Mouse (Mus musculus) kidney, embryonic 16.5 days (tissue): ENCODE measurements at regions not wholly inside any gene's neighbourhood (a gene's known extent, or its start where the extent isn't known, plus 50 kb on each side); places are given as distances from the start of the nearest gene placed in this dataset.

Experiments used
- ATAC-seq: fragments of 200-750 bp; cut with Nextera tagmentation; 2 replicates; pipeline ENCODE4 v1.8.0; 2017; ENCODE audit warnings: moderate TSS enrichment; ENCODE audit not compliant: low FRiP score, low TSS enrichment
- H3K27ac ChIP-seq: fragments of 300-500 bp; sonication (generic); 2 replicates; pipeline ENCODE4 v1.5.1; 2014; ENCODE audit warnings: low read length
- H3K27me3 ChIP-seq: fragments of 300-500 bp; sonication (generic); 2 replicates; pipeline ENCODE4 v1.6.1; 2014; ENCODE audit warnings: low read length, control low read depth, mixed read lengths; ENCODE audit not compliant: insufficient read depth
- H3K36me3 ChIP-seq: fragments of 300-500 bp; sonication (generic); 2 replicates; pipeline ENCODE4 v1.6.1; 2014; ENCODE audit warnings: low read length, control low read depth, mixed read lengths; ENCODE audit not compliant: insufficient read depth
- H3K4me1 ChIP-seq: fragments of 300-500 bp; sonication (generic); 2 replicates; pipeline ENCODE4 v1.6.1; 2014; ENCODE audit warnings: low read length, control low read depth, mixed read lengths; ENCODE audit not compliant: insufficient read depth
- H3K4me2 ChIP-seq: fragments of 300-500 bp; sonication (generic); replicated peaks from 2 replicates; pipeline ENCODE4 v1.6.1; 2014; ENCODE audit warnings: low read depth, low read length
- H3K4me3 ChIP-seq: fragments of 300-500 bp; sonication (generic); 2 replicates; pipeline ENCODE4 v1.5.1; 2014; ENCODE audit warnings: mild to moderate bottlenecking, low read length
- H3K9ac ChIP-seq: fragments of 300-500 bp; sonication (generic); replicated peaks from 2 replicates; pipeline ENCODE4 v1.6.1; 2014; ENCODE audit warnings: low read length
- H3K9me3 ChIP-seq: fragments of 300-500 bp; sonication (generic); 2 replicates; pipeline ENCODE4 v1.6.1; 2016; ENCODE audit warnings: low read length, control low read depth
- WGBS: fragments of 180-500 bp; shearing (Covaris S2); extraction: QIAGEN DNeasy Blood & Tissue Kit; methylation state at CpG from one replicate; pipeline ENCODE4 v1.1.7; 2014; 5-methylcytosine and 5-hydroxymethylcytosine counted together

- ATAC-seq: no peak
- no peak overlapping the region for H3K4me3 ChIP-seq
- H3K9me3 ChIP-seq: no peaks in the 10 kb centered on the region
- H3K27ac ChIP-seq: no peak overlapping the region
- H3K9ac ChIP-seq: no peak overlapping the region
- H3K4me1 ChIP-seq: no peaks in the 10 kb centered on the region
- no peaks in the 10 kb centered on the region for H3K36me3 ChIP-seq
- no peak overlapping the region for H3K4me2 ChIP-seq
- 90% methylated on average over 5 of the region's 5 CpGs for WGBS
- no peaks in the 10 kb centered on the region for H3K27me3 ChIP-seq
Observed at GRCm38 (mm10) chr3:148542217-148542616, 448.1 kb downstream of the Adgrl2 start.

GRCm38 (mm10) chr3:148537669-148538271 is 452.6 kb downstream of the Adgrl2 start:
- no peak for ATAC-seq
- WGBS: 67% methylated on average over 4 of the region's 4 CpGs

GRCm38 (mm10) chr3:148529893-148530292 is 460.5 kb downstream of the Adgrl2 start:
- WGBS: 88% methylated on average over 2 of the region's 2 CpGs
- no peak overlapping the region for H3K9ac ChIP-seq
- H3K27me3 ChIP-seq: no peaks in the 10 kb centered on the region
- no peak overlapping the region for H3K4me3 ChIP-seq
- no peaks in the 10 kb centered on the region for H3K36me3 ChIP-seq
- no peaks in the 10 kb centered on the region for H3K4me1 ChIP-seq
- no peak for ATAC-seq
- no peaks in the 10 kb centered on the region for H3K9me3 ChIP-seq
- no peak overlapping the region for H3K4me2 ChIP-seq
- no peak overlapping the region for H3K27ac ChIP-seq

More at GRCm38 (mm10) chr3:148537669-148538271, 452.6 kb downstream of the Adgrl2 start:
- Histone ChIP-seq H3K4me1 (no peaks in the 10 kb centered on the region), H3K27me3 (no peaks in the 10 kb centered on the region), H3K27ac (no peak overlapping the region), H3K36me3 (no peaks in the 10 kb centered on the region), H3K4me2 (no peak overlapping the region), H3K4me3 (no peak overlapping the region), H3K9me3 (no peaks in the 10 kb centered on the region), H3K9ac (no peak overlapping the region)

GRCm38 (mm10) chr3:148510381-148510780 is 480.0 kb downstream of the Adgrl2 start:
- no peak overlapping the region for H3K27ac ChIP-seq
- no peaks in the 10 kb centered on the region for H3K27me3 ChIP-seq
- no peaks in the 10 kb centered on the region for H3K4me1 ChIP-seq
- no peak for ATAC-seq
- no peak overlapping the region for H3K9ac ChIP-seq
- H3K9me3 ChIP-seq: no peaks in the 10 kb centered on the region
- 69% methylated on average over 5 of the region's 5 CpGs for WGBS
- H3K4me3 ChIP-seq: no peak overlapping the region
- no peak overlapping the region for H3K4me2 ChIP-seq
- H3K36me3 ChIP-seq: no peaks in the 10 kb centered on the region

GRCm38 (mm10) chr3:148504928-148505327 is 485.4 kb downstream of the Adgrl2 start:
- Histone ChIP-seq H3K36me3 (no peaks in the 10 kb centered on the region), H3K4me3 (no peak overlapping the region), H3K27ac (no peak overlapping the region), H3K27me3 (no peaks in the 10 kb centered on the region), H3K4me1 (no peaks in the 10 kb centered on the region), H3K4me2 (no peak overlapping the region), H3K9me3 (no peaks in the 10 kb centered on the region), H3K9ac (no peak overlapping the region)
- ATAC-seq: no peak
- WGBS: 68% methylated on average over 2 of the region's 2 CpGs

- H3K27ac ChIP-seq: no peak overlapping the region
- no peaks in the 10 kb centered on the region for H3K27me3 ChIP-seq
- WGBS: 89% methylated on average over 1 of the region's 1 CpGs
- no peak overlapping the region for H3K9ac ChIP-seq
- ATAC-seq: no peak
- no peaks in the 10 kb centered on the region for H3K4me1 ChIP-seq
- no peak overlapping the region for H3K4me2 ChIP-seq
- 0 out of 2 replicates have a peak, but pooled peaks cover 3% of the 10 kb centered on the region for H3K9me3 ChIP-seq
- no peak overlapping the region for H3K4me3 ChIP-seq
- no peaks in the 10 kb centered on the region for H3K36me3 ChIP-seq
Observed at GRCm38 (mm10) chr3:148503432-148503831, 486.9 kb downstream of the Adgrl2 start.

GRCm38 (mm10) chr3:148501801-148502200 is 488.6 kb downstream of the Adgrl2 start:
- 79% methylated on average over 3 of the region's 3 CpGs for WGBS
- H3K9me3 ChIP-seq: 0 out of 2 replicates have a peak, but pooled peaks cover 3% of the 10 kb centered on the region
- no peaks in the 10 kb centered on the region for H3K36me3 ChIP-seq
- no peaks in the 10 kb centered on the region for H3K27me3 ChIP-seq
- no peak overlapping the region for H3K4me3 ChIP-seq
- no peak overlapping the region for H3K9ac ChIP-seq
- H3K27ac ChIP-seq: no peak overlapping the region
- H3K4me1 ChIP-seq: no peaks in the 10 kb centered on the region
- no peak for ATAC-seq
- no peak overlapping the region for H3K4me2 ChIP-seq

- H3K27ac ChIP-seq: no peak overlapping the region
- no peak overlapping the region for H3K4me3 ChIP-seq
- no peaks in the 10 kb centered on the region for H3K36me3 ChIP-seq
- no peak overlapping the region for H3K4me2 ChIP-seq
- no peak overlapping the region for H3K9ac ChIP-seq
- no peaks in the 10 kb centered on the region for H3K27me3 ChIP-seq
- 31% methylated on average over 5 of the region's 5 CpGs for WGBS
- ATAC-seq: no peak
- 0 out of 2 replicates have a peak, but pooled peaks cover 3% of the 10 kb centered on the region for H3K9me3 ChIP-seq
- H3K4me1 ChIP-seq: no peaks in the 10 kb centered on the region
Observed at GRCm38 (mm10) chr3:148496672-148497071, 493.7 kb downstream of the Adgrl2 start.

- no peak overlapping the region for H3K27ac ChIP-seq
- no peak overlapping the region for H3K4me2 ChIP-seq
- no peaks in the 10 kb centered on the region for H3K27me3 ChIP-seq
- H3K36me3 ChIP-seq: no peaks in the 10 kb centered on the region
- H3K9ac ChIP-seq: no peak overlapping the region
- H3K4me3 ChIP-seq: no peak overlapping the region
- no peak for ATAC-seq
- 83% methylated on average over 3 of the region's 3 CpGs for WGBS
- H3K4me1 ChIP-seq: no peaks in the 10 kb centered on the region
- no peaks in the 10 kb centered on the region for H3K9me3 ChIP-seq
Observed at GRCm38 (mm10) chr3:148491287-148491686, 499.1 kb downstream of the Adgrl2 start.

GRCm38 (mm10) chr3:148489201-148489600 is 501.2 kb downstream of the Adgrl2 start:
- no peak overlapping the region for H3K27ac ChIP-seq
- H3K9me3 ChIP-seq: no peaks in the 10 kb centered on the region
- H3K4me1 ChIP-seq: no peaks in the 10 kb centered on the region
- H3K9ac ChIP-seq: no peak overlapping the region
- no peak overlapping the region for H3K4me2 ChIP-seq
- no peaks in the 10 kb centered on the region for H3K36me3 ChIP-seq
- H3K4me3 ChIP-seq: no peak overlapping the region
- 77% methylated on average over 4 of the region's 4 CpGs for WGBS
- no peaks in the 10 kb centered on the region for H3K27me3 ChIP-seq
- no peak for ATAC-seq
